Mouse (Mus musculus) 416B (cell line): Measurements from ENCODE around the gene Nrd1.

Experiments
- DNase-seq: peaks from one replicate; pipeline ENCODE4 v3.0.0; 2011; ENCODE audit warnings: low read depth

The Nrd1 gene

GRCm38 (mm10) chr4:109098861-109099260 is 98.4 kb downstream of the Nrd1 start:
- DNase-seq, result no peak

- peak; percentile 84 for DNase-seq
These were observed 102.1 kb downstream of the Nrd1 start for GRCm38 (mm10) chr4:109102574-109102973.

- no peak for DNase-seq
These were observed 102.9 kb downstream of the Nrd1 start for GRCm38 (mm10) chr4:109103145-109103883.

- DNase-seq, result peak; percentile 60
These were observed 104.8 kb downstream of the Nrd1 start for GRCm38 (mm10) chr4:109105254-109105653.

GRCm38 (mm10) chr4:109106034-109106433 is 105.6 kb downstream of the Nrd1 start:
- no peak for DNase-seq

- no peak for DNase-seq
These were observed 106.1 kb downstream of the Nrd1 start for GRCm38 (mm10) chr4:109106594-109106993.

- DNase-seq, result no peak
These were observed 108.6 kb downstream of the Nrd1 start for GRCm38 (mm10) chr4:109109012-109109411.

- no peak for DNase-seq
These were observed 109.2 kb downstream of the Nrd1 start for GRCm38 (mm10) chr4:109109686-109110085.

GRCm38 (mm10) chr4:109110978-109111377 is 110.5 kb downstream of the Nrd1 start:
- DNase-seq, result no peak
